Mouse (Mus musculus) CH12.LX (cell line): ENCODE data around the gene Dmd. TPM values are rescaled to one million over a fixed set of nuclear protein-coding genes. Genes with fewer than 3 reads are reported as not detected.
A peak's percentile ranks its signal among the peaks of the same experiment; 100 is the strongest.

Experiments
- DNase-seq: peaks from one replicate; pipeline ENCODE4 v3.0.0-alpha.2; 2013; ENCODE audit errors: extremely low read depth
- H3K27ac ChIP-seq: 2 replicates; pipeline ENCODE4 v1.5.1; 2012; ENCODE audit warnings: low read depth, mild to moderate bottlenecking, control low read depth, moderate library complexity; ENCODE audit not compliant: insufficient read depth
- H3K27me3 ChIP-seq: replicated peaks from 2 replicates; pipeline ENCODE3; 2012; ENCODE audit warnings: inconsistent platforms
- H3K36me3 ChIP-seq, 2 experiments: replicated peaks in 1 of 2; 2 replicates each; pipeline versions ENCODE3 to v1.6.1; 2012; ENCODE audit warnings: inconsistent platforms in 1 of 2, low read length in 1 of 2, mild to moderate bottlenecking in 1 of 2, mixed read lengths in 1 of 2, moderate library complexity in 1 of 2; ENCODE audit not compliant: control insufficient read depth in 1 of 2, insufficient read depth in 1 of 2
- H3K4me1 ChIP-seq, 2 experiments: 2 replicates each; pipeline ENCODE4 v1.6.1; 2012; ENCODE audit warnings: inconsistent platforms in 1 of 2, moderate library complexity in 1 of 2; ENCODE audit not compliant: insufficient read depth in 2 of 2, control insufficient read depth in 1 of 2
- H3K4me2 ChIP-seq: 2 replicates; pipeline ENCODE4 v1.6.1; 2012; ENCODE audit warnings: low read depth, mild to moderate bottlenecking, control low read depth; ENCODE audit not compliant: poor library complexity, insufficient read depth, severe bottlenecking
- H3K4me3 ChIP-seq, 3 experiments: fragments of 150-350 bp in 1 of 3; sonication (generic) in 1 of 3; replicated peaks in 1 of 3; 2 replicates each; pipeline versions ENCODE3 to v1.5.1; 2011 to 2012; ENCODE audit warnings: low read depth in 2 of 3, low read length in 2 of 3, mild to moderate bottlenecking in 2 of 3, moderate library complexity in 2 of 3, control low read depth in 1 of 3, improper control_type of control experiment in 1 of 3, inconsistent platforms in 1 of 3, mixed read lengths in 1 of 3; ENCODE audit not compliant: poor library complexity in 1 of 3
- H3K79me2 ChIP-seq: replicated peaks from 2 replicates; pipeline ENCODE4 v1.6.1; 2012; ENCODE audit warnings: mild to moderate bottlenecking, moderate library complexity; ENCODE audit not compliant: control insufficient read depth, poor library complexity, insufficient read depth, severe bottlenecking; ENCODE audit errors: extremely low read depth
- H3K9ac ChIP-seq: 2 replicates; pipeline ENCODE4 v1.6.1; 2012; ENCODE audit warnings: low read depth, mild to moderate bottlenecking, control low read depth, moderate library complexity; ENCODE audit not compliant: insufficient read depth
- H3K9me3 ChIP-seq: replicated peaks from 2 replicates; pipeline ENCODE3; 2012; ENCODE audit warnings: low read length, inconsistent platforms, mixed read lengths
- BHLHE40 ChIP-seq: IDR thresholded peaks from 2 replicates; pipeline ENCODE4 v1.6.1; 2011; ENCODE audit warnings: mild to moderate bottlenecking, low read depth, low read length, improper control_type of control experiment
- CHD2 ChIP-seq: IDR thresholded peaks from 2 replicates; pipeline ENCODE4 v1.6.1; 2011; ENCODE audit warnings: low read length, improper control_type of control experiment
- CTCF ChIP-seq, 2 experiments: IDR thresholded peaks in 1 of 2; conservative IDR thresholded peaks in 1 of 2; 2 replicates each; pipeline ENCODE4 v1.5.1; 2011 to 2012; ENCODE audit warnings: low read depth in 2 of 2, low read length in 2 of 2, improper control_type of control experiment in 1 of 2, inconsistent platforms in 1 of 2, mild to moderate bottlenecking in 1 of 2, moderate library complexity in 1 of 2
- ELF1 ChIP-seq: IDR thresholded peaks from 2 replicates; pipeline ENCODE4 v1.6.1; 2014; ENCODE audit warnings: low read depth, mild to moderate bottlenecking, inconsistent platforms, low read length, improper control_type of control experiment
- EP300 ChIP-seq: IDR thresholded peaks from 2 replicates; pipeline ENCODE4 v1.6.1; 2011; ENCODE audit warnings: low read length, improper control_type of control experiment
- ETS1 ChIP-seq: conservative IDR thresholded peaks from 2 replicates; pipeline ENCODE4 v1.6.1; 2012; ENCODE audit warnings: low read depth, mild to moderate bottlenecking, inconsistent platforms, low read length, improper control_type of control experiment, moderate library complexity
- GABPA ChIP-seq: IDR thresholded peaks from 2 replicates; pipeline ENCODE4 v1.6.1; 2012; ENCODE audit warnings: low read depth, low read length, improper control_type of control experiment, inconsistent platforms; ENCODE audit not compliant: insufficient replicate concordance
- HCFC1 ChIP-seq: IDR thresholded peaks from 2 replicates; pipeline ENCODE4 v1.6.1; 2012; ENCODE audit warnings: low read depth, mild to moderate bottlenecking, inconsistent platforms, low read length, improper control_type of control experiment
- JUND ChIP-seq: conservative IDR thresholded peaks from 2 replicates; pipeline ENCODE4 v1.6.1; 2011; ENCODE audit warnings: low read depth, low read length, improper control_type of control experiment
- MAFK ChIP-seq: IDR thresholded peaks from 2 replicates; pipeline ENCODE4 v1.6.1; 2011; ENCODE audit warnings: low read length, improper control_type of control experiment; ENCODE audit not compliant: insufficient replicate concordance
- MAX ChIP-seq: IDR thresholded peaks from 2 replicates; pipeline ENCODE4 v1.6.1; 2011; ENCODE audit warnings: low read length, improper control_type of control experiment
- MAZ ChIP-seq: IDR thresholded peaks from 2 replicates; pipeline ENCODE4 v1.6.1; 2012; ENCODE audit warnings: low read depth, mild to moderate bottlenecking, inconsistent platforms, low read length, improper control_type of control experiment, moderate library complexity
- MXI1 ChIP-seq: IDR thresholded peaks from 2 replicates; pipeline ENCODE4 v1.6.1; 2011; ENCODE audit warnings: mild to moderate bottlenecking, low read depth, low read length, improper control_type of control experiment
- MYC ChIP-seq: IDR thresholded peaks from 2 replicates; pipeline ENCODE4 v1.6.1; 2011; ENCODE audit warnings: low read depth, mild to moderate bottlenecking, improper control_type of control experiment, low read length
- NELFE ChIP-seq: IDR thresholded peaks from 2 replicates; pipeline ENCODE4 v1.6.1; 2011; ENCODE audit warnings: low read depth, low read length, improper control_type of control experiment
- PAX5 ChIP-seq: IDR thresholded peaks from 2 replicates; pipeline ENCODE4 v1.6.1; 2012; ENCODE audit warnings: low read length, inconsistent platforms, mixed read lengths
- POLR2A ChIP-seq: IDR thresholded peaks from 2 replicates; pipeline ENCODE4 v1.6.1; 2011; ENCODE audit warnings: low read depth, mild to moderate bottlenecking, improper control_type of control experiment, low read length
- POLR2AphosphoS2 ChIP-seq: IDR thresholded peaks from 2 replicates; pipeline ENCODE4 v1.6.1; 2011; ENCODE audit warnings: low read depth, low read length, improper control_type of control experiment
- RAD21 ChIP-seq: IDR thresholded peaks from 2 replicates; pipeline ENCODE4 v1.6.1; 2011; ENCODE audit warnings: low read depth, mild to moderate bottlenecking, low read length, improper control_type of control experiment, moderate library complexity
- RCOR1 ChIP-seq: conservative IDR thresholded peaks from 2 replicates; pipeline ENCODE4 v1.6.1; 2012; ENCODE audit warnings: low read depth, mild to moderate bottlenecking, inconsistent platforms, low read length, improper control_type of control experiment
- SMC3 ChIP-seq: IDR thresholded peaks from 2 replicates; pipeline ENCODE4 v1.6.1; 2011; ENCODE audit warnings: low read depth, low read length, improper control_type of control experiment
- TCF12 ChIP-seq: IDR thresholded peaks from 2 replicates; pipeline ENCODE4 v1.6.1; 2014; ENCODE audit warnings: low read depth, mild to moderate bottlenecking, inconsistent platforms, low read length, improper control_type of control experiment
- USF1 ChIP-seq: IDR thresholded peaks from 2 replicates; pipeline ENCODE4 v1.6.1; 2014; ENCODE audit warnings: low read depth, mild to moderate bottlenecking, inconsistent platforms, low read length, improper control_type of control experiment
- USF2 ChIP-seq: conservative IDR thresholded peaks from 2 replicates; pipeline ENCODE4 v1.6.1; 2011; ENCODE audit warnings: low read depth, low read length, improper control_type of control experiment
- ZC3H11A ChIP-seq: IDR thresholded peaks from 2 replicates; pipeline ENCODE4 v1.6.1; 2012; ENCODE audit warnings: low read depth, mild to moderate bottlenecking, inconsistent platforms, low read length, improper control_type of control experiment
- ZKSCAN1 ChIP-seq: IDR thresholded peaks from 2 replicates; pipeline ENCODE4 v1.6.1; 2012; ENCODE audit warnings: low read depth, inconsistent platforms, low read length, improper control_type of control experiment, borderline replicate concordance
- dilution Hi-C: fragments of 300-500 bp; cut with MboI; formaldehyde crosslinking; loops from 2 replicates; pipeline ENCODE4 v1.14.3; 2020; ENCODE audit warnings: low sequenced_read_pairs; ENCODE audit not compliant: extremely low pct_unique_long_range_greater_than_20kb, extremely low pct_ligation_motif_present
- in situ Hi-C: fragments of 300-500 bp; cut with MboI; formaldehyde crosslinking; loops from 3 replicates; pipeline ENCODE4 v1.14.3; 2019; ENCODE audit warnings: low sequenced_read_pairs, low pct_ligation_motif_present, low pct_unique_long_range_greater_than_20kb, mixed read lengths
- polyA plus RNA-seq: library from polyadenylated mRNA; unstranded; fragments of >175 nt; gene quantifications from 2 replicates; pipeline ENCODE4 v1.2.1, GENCODE M21; 2012; ENCODE audit warnings: low read depth; ENCODE audit not compliant: insufficient read length
- total RNA-seq, 2 experiments: library from RNA; depleted of rRNA; stranded (reverse); fragments of 300-350 nt in 1 of 2; fragments of >200 nt in 1 of 2; gene quantifications; 2 replicates each; pipeline ENCODE4 v1.2.3; 2012 to 2014

Gene Dmd
- total and polyA plus RNA-seq, 3 experiments, result 0.81 to 2.7 (median 2.1) TPM

GRCm38 (mm10) chrX:84598476-84598875, 1649.8 kb downstream of the Dmd start:
- H3K36me3 ChIP-seq, result no peaks in the 10 kb centered on the region
- H3K4me1 ChIP-seq, result no peaks in the 10 kb centered on the region
- no peak overlapping the region for H3K4me3 ChIP-seq
- no peaks in the 10 kb centered on the region for H3K79me2 ChIP-seq
- no peak overlapping the region for H3K27ac ChIP-seq
- H3K9ac ChIP-seq, result no peak overlapping the region
- H3K9me3 ChIP-seq, result no peaks in the 10 kb centered on the region
- dilution Hi-C loops, result no loop called here
- H3K4me2 ChIP-seq, result no peak overlapping the region
- no peak for DNase-seq
- TF ChIP-seq BHLHE40 (no peak), HCFC1 (no peak), SMC3 (no peak), MAZ (no peak), TCF12 (no peak), CTCF (conservative IDR thresholded peaks at IDR 0.05 in 1 of 2, IDR thresholded peaks at IDR 0.05 in 1 of 2; ENCODE audit: low read depth in 2 of 2, low read length in 2 of 2) (no peak), GABPA (no peak), RAD21 (peak; percentile 6)
- TF ChIP-seq, all 38 proteins: peak for 1
- H3K27me3 ChIP-seq, result no peaks in the 10 kb centered on the region
- in situ Hi-C loops, result no loop called here

GRCm38 (mm10) chrX:84640446-84640845, 1691.8 kb downstream of the Dmd start:
- Histone ChIP-seq H3K27me3 (no peaks in the 10 kb centered on the region), H3K79me2 (no peaks in the 10 kb centered on the region), H3K27ac (no peak overlapping the region), H3K4me3 (no peak overlapping the region), H3K4me2 (no peak overlapping the region), H3K9me3 (no peaks in the 10 kb centered on the region), H3K36me3 (no peaks in the 10 kb centered on the region), H3K4me1 (no peaks in the 10 kb centered on the region), H3K9ac (no peak overlapping the region)
- in situ Hi-C loops, result no loop called here
- no peak for DNase-seq
- dilution Hi-C loops, result no loop called here
- TF ChIP-seq GABPA (no peak), JUND (no peak), ETS1 (no peak), USF2 (no peak), POLR2A (no peak), CTCF (conservative IDR thresholded peaks at IDR 0.05 in 1 of 2, IDR thresholded peaks at IDR 0.05 in 1 of 2; ENCODE audit: low read depth in 2 of 2, low read length in 2 of 2) (no peak), NELFE (no peak), MAX (no peak), CHD2 (no peak), ZKSCAN1 (no peak)

- H3K36me3 ChIP-seq, result no peaks in the 10 kb centered on the region
- H3K4me2 ChIP-seq, result no peak overlapping the region
- dilution Hi-C loops (no loop called here), in situ Hi-C loops (no loop called here)
- DNase-seq, result no peak
- no peaks in the 10 kb centered on the region for H3K4me1 ChIP-seq
- no peaks in the 10 kb centered on the region for H3K27me3 ChIP-seq
- no peaks in the 10 kb centered on the region for H3K9me3 ChIP-seq
- no peak overlapping the region for H3K27ac ChIP-seq
- no peak overlapping the region for H3K9ac ChIP-seq
- no peak for TF ChIP-seq MAZ
- TF ChIP-seq EP300, result no peak
- TF ChIP-seq POLR2AphosphoS2, result no peak
- no peak for TF ChIP-seq ZC3H11A
- TF ChIP-seq NELFE, result no peak
- TF ChIP-seq MXI1, result no peak
- TF ChIP-seq JUND, result no peak
- no peak for TF ChIP-seq MYC
- TF ChIP-seq USF1, result no peak
- no peak for TF ChIP-seq PAX5
- no peak for TF ChIP-seq RCOR1
- TF ChIP-seq SMC3, result no peak
- TF ChIP-seq ZKSCAN1, result no peak
- TF ChIP-seq CTCF (conservative IDR thresholded peaks at IDR 0.05 in 1 of 2, IDR thresholded peaks at IDR 0.05 in 1 of 2; ENCODE audit: low read depth in 2 of 2, low read length in 2 of 2), result no peak
- no peak for TF ChIP-seq MAFK
- no peak for TF ChIP-seq GABPA
- TF ChIP-seq ELF1, result no peak
- TF ChIP-seq RAD21, result no peak
- TF ChIP-seq TCF12, result no peak
- TF ChIP-seq, all 38 proteins: peak for 0
- Histone ChIP-seq H3K79me2 (no peaks in the 10 kb centered on the region), H3K4me3 (no peak overlapping the region)
Observed at GRCm38 (mm10) chrX:84747683-84748082, 1799.0 kb downstream of the Dmd start.
